Mouse (Mus musculus): ENCODE data around the gene Dgcr6. TPM values are rescaled to one million over a fixed set of nuclear protein-coding genes. Genes with fewer than 3 reads are reported as not detected.

The Dgcr6 gene
- polyA plus RNA-seq, 1 experiment from 2014 or later, result 156 TPM

Other genes with a start within 250 kb of the Dgcr6 start
- gene B830017H08Rik, start 219.7 kb upstream of the Dgcr6 start, polyA plus RNA-seq (2014; fragmentation: Nextera tagmentation; extraction: Ambion mirVana), result 6.0 and 6.1 TPM in 2 replicates
- gene Car15, start 214.5 kb upstream of the Dgcr6 start, polyA plus RNA-seq (2014; fragmentation: Nextera tagmentation; extraction: Ambion mirVana), result 2.5 and 3.4 TPM in 2 replicates
- 0.29 and 0.48 TPM in 2 replicates for gene Gm20518, start 161.2 kb upstream of the Dgcr6 start, polyA plus RNA-seq (2014; fragmentation: Nextera tagmentation; extraction: Ambion mirVana)
- gene Tssk1, start 158.6 kb upstream of the Dgcr6 start, polyA plus RNA-seq (2014; fragmentation: Nextera tagmentation; extraction: Ambion mirVana), result 0.05 and 0.13 TPM in 2 replicates
- gene Dgcr2, start 154.3 kb upstream of the Dgcr6 start, polyA plus RNA-seq (2014; fragmentation: Nextera tagmentation; extraction: Ambion mirVana), result 105 TPM in 2 replicates
- not detected in 2 replicates for gene Tssk2, start 154.2 kb upstream of the Dgcr6 start, polyA plus RNA-seq (2014; fragmentation: Nextera tagmentation; extraction: Ambion mirVana)
- gene Ess2, start 141.5 kb upstream of the Dgcr6 start, polyA plus RNA-seq (2014; fragmentation: Nextera tagmentation; extraction: Ambion mirVana), result 38.9 and 41.0 TPM in 2 replicates
- 0.44 and 1.1 TPM in 2 replicates for gene Gsc2, start 137.8 kb upstream of the Dgcr6 start, polyA plus RNA-seq (2014; fragmentation: Nextera tagmentation; extraction: Ambion mirVana)
- gene Slc25a1, start 124.6 kb upstream of the Dgcr6 start, polyA plus RNA-seq (2014; fragmentation: Nextera tagmentation; extraction: Ambion mirVana), result 175 and 176 TPM in 2 replicates
- gene Vpreb2, start 72.4 kb upstream of the Dgcr6 start, polyA plus RNA-seq (2014; fragmentation: Nextera tagmentation; extraction: Ambion mirVana), result not detected in 2 replicates
- 2.8 and 3.1 TPM in 2 replicates for gene Prodh, start 37.3 kb downstream of the Dgcr6 start, polyA plus RNA-seq (2014; fragmentation: Nextera tagmentation; extraction: Ambion mirVana)
- 22.7 and 26.2 TPM in 2 replicates for gene Rtn4r, start 74.8 kb downstream of the Dgcr6 start, polyA plus RNA-seq (2014; fragmentation: Nextera tagmentation; extraction: Ambion mirVana)
- gene Ccdc188, start 165.0 kb downstream of the Dgcr6 start, polyA plus RNA-seq (2014; fragmentation: Nextera tagmentation; extraction: Ambion mirVana), result not detected in 2 replicates
- 14.8 and 16.4 TPM in 2 replicates for gene Zdhhc8, start 182.3 kb downstream of the Dgcr6 start, polyA plus RNA-seq (2014; fragmentation: Nextera tagmentation; extraction: Ambion mirVana)
- 70.9 and 77.0 TPM in 2 replicates for gene Trmt2a, start 195.8 kb downstream of the Dgcr6 start, polyA plus RNA-seq (2014; fragmentation: Nextera tagmentation; extraction: Ambion mirVana)
- 411 and 415 TPM in 2 replicates for gene Ranbp1, start 195.9 kb downstream of the Dgcr6 start, polyA plus RNA-seq (2014; fragmentation: Nextera tagmentation; extraction: Ambion mirVana)
- 5.3 TPM in 1 of 2 replicates, not detected in the other for gene Gm49776, start 205.5 kb downstream of the Dgcr6 start, polyA plus RNA-seq (2014; fragmentation: Nextera tagmentation; extraction: Ambion mirVana)
- 31.8 and 35.2 TPM in 2 replicates for gene Dgcr8, start 236.4 kb downstream of the Dgcr6 start, polyA plus RNA-seq (2014; fragmentation: Nextera tagmentation; extraction: Ambion mirVana)

Measured in hindbrain, embryonic 14.5 days (tissue).